Mouse (Mus musculus) embryonic fibroblast, embryonic 13.5 days (primary cell): ENCODE results near the gene Gpatch8.

ENCODE experiments used
- CTCF ChIP-seq: IDR thresholded peaks from 2 replicates; pipeline ENCODE4 v1.5.1; 2011; ENCODE audit warnings: mild to moderate bottlenecking, control low read depth, low read length, moderate library complexity, borderline replicate concordance; ENCODE audit not compliant: insufficient read depth
- POLR2A ChIP-seq: IDR thresholded peaks from 2 replicates; pipeline ENCODE4 v1.6.1; 2011; ENCODE audit warnings: low read depth, mild to moderate bottlenecking, control low read depth, low read length, moderate library complexity

GRCm38 (mm10) chr11:102496732-102497131 lies 59.5 kb downstream of the Gpatch8 start:
- TF ChIP-seq CTCF, result no peak
- TF ChIP-seq POLR2A, result no peak
